Mouse (Mus musculus) embryonic facial prominence, embryonic 15.5 days (tissue): ENCODE results near the gene Cngb1. TPM values are rescaled to one million over a fixed set of nuclear protein-coding genes. Genes with fewer than 3 reads are reported as not detected.

Experiments
- ATAC-seq: fragments of 200-750 bp; cut with Nextera tagmentation; 2 replicates; pipeline ENCODE4 v1.8.0; 2017; ENCODE audit warnings: low read depth, moderate TSS enrichment; ENCODE audit not compliant: insufficient number of reproducible peaks, low FRiP score, low TSS enrichment
- H3K27ac ChIP-seq: fragments of 300-500 bp; sonication (generic); replicated peaks from 2 replicates; pipeline ENCODE4 v1.5.1; 2015; ENCODE audit warnings: mild to moderate bottlenecking, inconsistent platforms
- H3K27me3 ChIP-seq: fragments of 300-500 bp; sonication (generic); 2 replicates; pipeline ENCODE4 v1.6.1; 2015; ENCODE audit warnings: inconsistent platforms
- H3K36me3 ChIP-seq: fragments of 300-500 bp; sonication (generic); 2 replicates; pipeline ENCODE4 v1.6.1; 2015; ENCODE audit warnings: mild to moderate bottlenecking, inconsistent platforms
- H3K4me1 ChIP-seq: fragments of 300-500 bp; sonication (generic); 2 replicates; pipeline ENCODE4 v1.6.1; 2015; ENCODE audit warnings: inconsistent platforms
- H3K4me2 ChIP-seq: fragments of 300-500 bp; sonication (generic); replicated peaks from 2 replicates; pipeline ENCODE4 v1.6.1; 2015; ENCODE audit warnings: mild to moderate bottlenecking, inconsistent platforms
- H3K4me3 ChIP-seq: fragments of 300-500 bp; sonication (generic); replicated peaks from 2 replicates; pipeline ENCODE4 v1.5.1; 2015; ENCODE audit warnings: mild to moderate bottlenecking, inconsistent platforms
- H3K9ac ChIP-seq: fragments of 300-500 bp; sonication (generic); 2 replicates; pipeline ENCODE4 v1.6.1; 2015; ENCODE audit warnings: inconsistent platforms
- H3K9me3 ChIP-seq: fragments of 300-500 bp; sonication (generic); replicated peaks from 2 replicates; pipeline ENCODE4 v1.6.1; 2016; ENCODE audit warnings: inconsistent platforms
- WGBS: fragments of 180-500 bp; shearing (Covaris S2); methylation state at CpG from one replicate; pipeline ENCODE4 v1.1.7; 2015; 5-methylcytosine and 5-hydroxymethylcytosine counted together
- polyA plus RNA-seq: library from polyadenylated mRNA; unstranded; fragments of >200 nt; fragmentation: Nextera tagmentation; extraction: Ambion mirVana; gene quantifications from 2 replicates; pipeline ENCODE4 v1.2.1, GENCODE M21; 2015

Cngb1 gene
- polyA plus RNA-seq, 1 experiment from 2014 or later, result 0.94 TPM

DNA sequence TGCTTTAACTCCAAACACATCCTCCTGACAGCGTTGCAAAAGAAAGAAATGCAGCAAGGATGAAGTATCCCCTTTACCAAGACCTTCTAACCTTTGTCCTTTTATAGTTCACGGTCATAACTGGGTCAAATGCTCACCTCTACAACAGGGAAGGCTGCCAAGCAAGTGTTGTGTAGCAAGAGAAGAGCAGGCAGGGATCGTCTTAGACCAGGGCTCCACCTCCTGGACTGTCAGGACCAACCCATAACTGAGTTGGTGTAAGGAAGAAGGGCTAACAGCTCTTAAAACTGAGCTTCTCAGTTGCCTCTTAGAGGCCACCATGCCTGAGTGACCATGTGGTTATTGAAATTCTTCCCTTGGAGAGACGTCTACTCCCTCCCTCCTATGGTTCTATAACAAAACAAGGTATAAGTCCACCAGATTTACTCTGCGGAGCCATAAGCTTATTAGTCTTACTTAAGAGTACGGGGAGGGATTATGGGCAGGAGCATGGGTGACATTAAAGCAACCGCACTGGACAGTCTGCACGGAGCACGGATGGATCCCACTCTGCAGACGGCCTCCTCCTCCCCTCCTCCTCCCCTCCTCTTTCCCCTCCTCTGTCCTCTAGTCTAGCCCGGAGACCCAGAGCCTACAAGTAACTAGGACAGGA lies 90.5 kb downstream of the Cngb1 start:
- ATAC-seq, result no peak

DNA sequence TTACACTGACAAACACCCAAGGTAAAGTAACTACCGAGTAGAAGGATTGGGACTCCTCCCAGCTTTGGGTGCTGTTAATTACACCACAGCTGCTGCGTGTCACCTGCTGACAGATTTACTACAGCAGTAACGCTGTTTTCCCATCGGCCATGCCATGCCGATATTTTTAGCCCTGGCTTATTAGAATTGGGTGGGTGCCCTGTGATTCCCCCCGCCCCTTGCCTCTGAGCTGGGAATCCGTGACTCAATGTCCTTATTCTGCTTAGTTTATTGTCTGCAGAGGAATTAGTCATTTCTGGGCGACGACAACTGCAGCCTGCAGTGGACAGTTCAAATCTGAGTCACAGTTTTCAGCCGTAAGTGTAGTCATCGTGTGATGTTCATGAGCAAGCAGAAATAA lies 96.5 kb downstream of the Cngb1 start:
- H3K9me3 ChIP-seq, result no peaks in the 10 kb centered on the region
- H3K4me2 ChIP-seq, result no peak overlapping the region
- H3K9ac ChIP-seq, result no peak overlapping the region
- WGBS, result 63% methylated on average over 11 of the region's 11 CpGs
- H3K27me3 ChIP-seq, result no peaks in the 10 kb centered on the region
- H3K36me3 ChIP-seq, result no peaks in the 10 kb centered on the region
- H3K4me1 ChIP-seq, result no peaks in the 10 kb centered on the region
- no peak overlapping the region for H3K4me3 ChIP-seq
- H3K27ac ChIP-seq, result no peak overlapping the region
- no peak; the same call in 1 of the 2 replicates for ATAC-seq

More for the DNA sequence above, 90.5 kb downstream of the Cngb1 start:
- 74% methylated on average over 11 of the region's 11 CpGs for WGBS
- no peaks in the 10 kb centered on the region for H3K9me3 ChIP-seq
- no peak overlapping the region for H3K27ac ChIP-seq
- no peak overlapping the region for H3K4me2 ChIP-seq
- H3K4me3 ChIP-seq, result no peak overlapping the region
- no peaks in the 10 kb centered on the region for H3K36me3 ChIP-seq
- H3K9ac ChIP-seq, result no peak overlapping the region
- no peaks in the 10 kb centered on the region for H3K4me1 ChIP-seq
- H3K27me3 ChIP-seq, result no peaks in the 10 kb centered on the region

DNA sequence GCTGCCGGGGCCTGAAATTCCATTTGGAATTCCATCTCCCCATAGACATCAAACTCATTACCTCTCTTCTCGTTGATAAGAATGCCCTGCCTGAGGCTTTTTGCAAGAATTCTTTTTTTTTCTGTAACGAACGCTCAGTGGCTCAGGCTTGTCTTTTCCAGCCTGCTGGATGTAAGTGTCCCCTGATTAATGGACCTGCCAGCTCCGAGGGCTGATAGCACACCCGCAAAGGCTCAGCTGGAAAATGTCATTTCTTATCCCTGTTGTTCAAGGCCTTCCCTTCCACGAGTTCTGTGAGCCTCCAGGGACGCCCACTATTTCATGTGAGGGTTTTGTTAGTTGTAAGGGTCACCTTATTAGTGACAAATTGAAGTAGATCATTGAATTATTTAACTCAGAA lies 100.4 kb downstream of the Cngb1 start:
- no peak overlapping the region for H3K4me2 ChIP-seq
- no peaks in the 10 kb centered on the region for H3K27me3 ChIP-seq
- no peak overlapping the region for H3K9ac ChIP-seq
- H3K4me3 ChIP-seq, result no peak overlapping the region
- 43% methylated on average over 8 of the region's 8 CpGs for WGBS
- no peaks in the 10 kb centered on the region for H3K36me3 ChIP-seq
- no peak overlapping the region for H3K27ac ChIP-seq
- no peaks in the 10 kb centered on the region for H3K4me1 ChIP-seq
- ATAC-seq, result no peak
- H3K9me3 ChIP-seq, result no peaks in the 10 kb centered on the region

DNA sequence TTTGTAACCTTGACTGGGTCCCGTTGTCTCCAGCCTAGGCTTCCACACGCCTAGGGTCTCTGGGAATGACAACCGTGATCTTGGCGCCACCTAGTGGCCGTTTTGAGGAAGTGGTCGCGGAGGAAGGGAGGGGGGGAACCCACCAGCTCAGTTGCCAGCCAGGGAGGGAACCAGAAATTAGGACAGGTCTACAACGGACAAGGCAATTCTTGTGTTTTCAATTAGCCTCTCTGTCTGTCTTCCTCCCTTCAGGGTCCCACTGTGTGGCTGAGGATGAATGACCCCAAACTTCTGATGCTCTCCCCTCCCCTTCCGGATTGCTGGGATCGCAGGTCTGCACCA lies 102.4 kb downstream of the Cngb1 start:
- 17% methylated on average over 10 of the region's 10 CpGs for WGBS
- Histone ChIP-seq H3K9ac (no peak overlapping the region), H3K27me3 (no peaks in the 10 kb centered on the region), H3K4me2 (no peak overlapping the region), H3K9me3 (no peaks in the 10 kb centered on the region), H3K36me3 (no peaks in the 10 kb centered on the region), H3K27ac (no peak overlapping the region), H3K4me3 (no peak overlapping the region), H3K4me1 (no peaks in the 10 kb centered on the region)
- 0 out of 2 replicates have a peak, but pooled peaks have one; percentile 48 for ATAC-seq

DNA sequence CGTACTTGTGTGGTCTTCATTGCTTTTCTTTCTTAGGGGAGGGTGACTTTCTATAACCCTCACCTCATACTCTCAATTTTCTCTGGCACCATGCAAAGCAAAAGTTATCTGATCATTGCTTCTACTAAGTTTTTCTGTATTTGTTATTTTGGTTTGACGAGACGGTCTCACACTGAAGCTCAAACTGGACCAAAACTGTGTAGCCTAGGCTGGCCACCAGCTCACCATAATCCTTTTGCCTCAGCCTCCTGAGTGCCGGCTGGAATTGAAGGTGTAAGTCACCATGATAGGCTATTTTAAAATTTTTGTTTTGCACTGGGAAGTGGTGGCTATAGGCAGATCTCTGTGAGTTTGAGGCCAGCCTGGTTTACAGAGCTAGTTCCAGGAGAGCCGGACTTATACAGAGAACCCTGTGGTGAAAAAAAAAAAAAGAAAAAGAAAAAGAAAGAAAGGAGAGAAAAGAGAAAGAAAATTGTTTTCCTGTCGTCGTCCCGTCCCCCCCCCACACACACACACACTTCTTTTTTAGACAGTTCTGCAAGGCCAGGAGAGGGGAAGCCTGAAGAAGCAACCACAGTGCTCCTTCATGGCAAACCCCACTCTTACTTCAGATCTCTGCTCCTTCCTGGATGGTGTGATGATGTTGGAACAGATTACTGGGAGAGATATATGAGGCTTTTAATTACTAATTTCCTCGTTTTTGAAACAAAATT lies 102.9 kb downstream of the Cngb1 start:
- no peak overlapping the region for H3K4me3 ChIP-seq

DNA sequence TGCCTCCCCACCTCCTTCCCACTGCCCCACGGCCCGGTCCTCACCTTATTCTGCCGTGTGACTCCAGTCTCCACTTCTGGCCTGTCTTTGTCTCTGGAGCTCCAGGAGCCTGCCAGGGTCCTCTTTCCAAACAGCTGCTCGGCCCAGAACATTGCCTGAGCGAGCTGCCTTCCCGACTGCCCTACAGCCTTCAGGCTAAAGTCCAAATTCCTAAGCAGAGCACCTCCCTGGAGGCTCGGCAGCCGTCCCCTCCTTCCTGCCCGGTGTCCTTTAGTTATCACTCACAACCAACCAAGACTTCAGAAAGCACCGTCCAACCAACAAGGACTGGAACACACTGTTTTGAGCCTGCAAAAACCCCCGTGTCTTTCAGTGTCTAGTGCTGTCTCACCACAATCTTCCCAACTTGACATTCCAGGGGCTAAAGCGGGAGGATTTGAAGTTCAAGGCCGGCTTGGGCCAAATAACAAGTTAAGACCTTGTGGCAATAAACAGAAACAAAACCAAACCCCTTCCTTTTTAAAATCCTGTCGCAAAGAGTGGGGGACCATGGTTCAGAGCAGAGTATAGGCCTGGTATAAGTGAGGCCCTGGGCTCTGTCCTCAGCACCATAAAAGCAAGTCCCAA lies 103.6 kb downstream of the Cngb1 start, which contains the start of gene Kifc3:
Kifc3 (minus strand) TSS at position 164 of the 627 bp plus-strand sequence.
- H3K27ac ChIP-seq, result no peak within 1 kb of the TSS
- H3K4me3 ChIP-seq, result no peak within 1 kb of the TSS
- 43% methylated on average over 14 of the region's 14 CpGs for whole genome bisulfite sequencing
- H3K36me3 ChIP-seq, result no peaks in the 10 kb centered on the region
- H3K9ac ChIP-seq, result no peak within 1 kb of the TSS
- H3K4me2 ChIP-seq, result no peak within 1 kb of the TSS
- no peaks in the 10 kb centered on the region for H3K4me1 ChIP-seq
- ATAC-seq, result no peak
- H3K27me3 ChIP-seq, result no peaks in the 10 kb centered on the region
- no peaks in the 10 kb centered on the region for H3K9me3 ChIP-seq

More for the DNA sequence above, 102.9 kb downstream of the Cngb1 start:
- Histone ChIP-seq H3K27ac (no peak overlapping the region), H3K9me3 (no peaks in the 10 kb centered on the region), H3K36me3 (no peaks in the 10 kb centered on the region), H3K4me1 (no peaks in the 10 kb centered on the region), H3K4me2 (no peak overlapping the region), H3K27me3 (no peaks in the 10 kb centered on the region), H3K9ac (no peak overlapping the region)
- WGBS, result 47% methylated on average over 9 of the region's 9 CpGs
- no peak for ATAC-seq

DNA sequence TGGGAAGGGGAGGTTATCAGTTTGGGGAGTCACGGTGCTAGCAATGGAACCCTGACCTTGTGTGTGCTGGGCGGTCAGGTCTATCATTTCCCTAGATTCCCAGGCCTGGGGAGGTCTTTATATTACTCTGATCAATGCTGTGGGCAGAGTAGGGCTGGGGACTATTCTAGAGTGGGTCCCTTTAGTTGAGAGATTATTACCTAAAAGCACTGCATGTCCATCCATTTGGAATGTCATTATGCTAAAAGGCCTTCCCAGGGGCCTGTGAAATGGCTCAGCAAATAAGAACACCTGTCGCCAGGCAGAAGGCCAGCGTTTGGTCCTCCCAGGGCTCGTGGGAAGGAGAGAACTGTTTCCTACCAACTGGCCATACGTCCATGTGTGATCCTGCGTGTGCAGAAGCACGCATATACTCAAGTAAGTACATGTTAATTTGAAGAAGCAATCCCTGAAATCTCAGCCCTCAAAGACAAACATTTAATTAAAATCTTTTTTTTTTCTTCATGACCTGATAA lies 104.3 kb downstream of the Cngb1 start:
- 65% methylated on average over 8 of the region's 8 CpGs for WGBS
- Histone ChIP-seq H3K36me3 (no peaks in the 10 kb centered on the region), H3K4me1 (no peaks in the 10 kb centered on the region), H3K27me3 (no peaks in the 10 kb centered on the region), H3K9ac (no peak overlapping the region), H3K9me3 (no peaks in the 10 kb centered on the region), H3K27ac (no peak overlapping the region), H3K4me2 (no peak overlapping the region), H3K4me3 (no peak overlapping the region)
- no peak for ATAC-seq

DNA sequence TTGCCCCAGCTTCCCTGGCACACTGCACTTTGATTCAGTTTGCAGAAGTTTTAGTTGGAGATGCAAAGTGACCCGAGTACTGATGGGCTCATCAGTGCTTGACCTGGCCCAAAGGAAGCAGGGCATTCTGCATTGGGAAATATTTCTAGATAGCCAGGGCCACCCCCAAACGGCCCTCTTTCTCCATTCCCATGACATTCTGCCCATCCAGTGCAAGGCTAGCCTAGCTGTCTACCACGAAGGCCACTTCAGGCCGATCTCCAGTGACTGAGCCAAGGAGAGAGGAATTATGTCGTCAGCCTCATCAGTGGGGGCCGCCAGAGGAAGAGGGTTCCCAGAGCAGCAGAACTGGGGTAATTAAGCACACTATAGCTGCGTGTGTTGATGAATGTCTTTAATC lies 104.9 kb downstream of the Cngb1 start:
- Histone ChIP-seq H3K4me3 (no peak overlapping the region), H3K27ac (no peak overlapping the region), H3K4me1 (no peaks in the 10 kb centered on the region), H3K27me3 (no peaks in the 10 kb centered on the region), H3K36me3 (no peaks in the 10 kb centered on the region), H3K4me2 (no peak overlapping the region), H3K9ac (no peak overlapping the region), H3K9me3 (no peaks in the 10 kb centered on the region)
- no peak; the same call in 1 of the 2 replicates for ATAC-seq
- WGBS, result 58% methylated on average over 7 of the region's 7 CpGs

DNA sequence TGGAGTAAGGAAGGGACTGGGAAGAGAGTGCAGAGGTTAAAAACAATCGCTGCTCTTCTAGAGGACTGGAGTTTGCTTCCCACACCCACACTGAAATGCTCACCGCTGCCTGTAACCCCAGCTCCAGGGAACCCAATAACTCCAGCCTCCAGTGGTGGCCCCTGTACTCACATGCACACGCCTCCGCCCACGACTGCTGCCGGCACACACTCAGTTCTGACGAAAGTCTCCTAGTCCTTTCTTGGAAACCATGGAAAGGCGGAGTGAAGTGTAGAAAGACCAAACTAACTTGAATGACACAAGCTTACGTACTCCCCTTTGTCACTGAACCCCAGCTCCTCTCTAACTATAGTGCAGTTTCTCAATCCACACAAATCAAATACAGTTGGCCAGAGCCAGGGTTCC lies 106.4 kb downstream of the Cngb1 start:
- Histone ChIP-seq H3K4me3 (no peak overlapping the region), H3K36me3 (no peaks in the 10 kb centered on the region), H3K4me1 (no peaks in the 10 kb centered on the region), H3K4me2 (no peak overlapping the region), H3K27ac (no peak overlapping the region), H3K9me3 (no peaks in the 10 kb centered on the region), H3K27me3 (no peaks in the 10 kb centered on the region), H3K9ac (no peak overlapping the region)
- WGBS, result 64% methylated on average over 9 of the region's 9 CpGs
- no peak for ATAC-seq

DNA sequence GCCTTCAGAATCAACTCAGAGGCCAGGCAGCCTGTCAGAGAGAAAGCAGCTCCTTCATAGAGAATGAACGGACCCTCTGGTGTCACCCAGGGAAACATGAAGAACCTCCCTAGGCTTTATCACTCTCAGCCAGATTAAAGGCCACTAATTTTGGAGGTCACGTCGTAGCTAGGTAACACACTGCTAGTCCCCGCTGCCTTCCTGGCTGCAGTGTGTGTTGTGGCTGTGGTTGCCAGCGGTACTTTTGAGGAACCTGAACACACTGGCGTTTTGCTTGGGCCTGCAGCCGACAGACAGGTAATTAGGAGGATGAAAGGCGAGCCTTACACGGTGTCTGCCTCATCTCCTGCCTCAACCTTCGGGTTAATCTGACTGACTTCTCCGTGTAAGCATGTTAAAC lies 110.7 kb downstream of the Cngb1 start:
- H3K27ac ChIP-seq, result no peak overlapping the region
- H3K4me3 ChIP-seq, result no peak overlapping the region
- H3K4me2 ChIP-seq, result no peak overlapping the region
- no peaks in the 10 kb centered on the region for H3K4me1 ChIP-seq
- 59% methylated on average over 11 of the region's 11 CpGs for WGBS
- no peaks in the 10 kb centered on the region for H3K9me3 ChIP-seq
- no peak overlapping the region for H3K9ac ChIP-seq
- H3K36me3 ChIP-seq, result no peaks in the 10 kb centered on the region
- H3K27me3 ChIP-seq, result no peaks in the 10 kb centered on the region
- no peak for ATAC-seq

DNA sequence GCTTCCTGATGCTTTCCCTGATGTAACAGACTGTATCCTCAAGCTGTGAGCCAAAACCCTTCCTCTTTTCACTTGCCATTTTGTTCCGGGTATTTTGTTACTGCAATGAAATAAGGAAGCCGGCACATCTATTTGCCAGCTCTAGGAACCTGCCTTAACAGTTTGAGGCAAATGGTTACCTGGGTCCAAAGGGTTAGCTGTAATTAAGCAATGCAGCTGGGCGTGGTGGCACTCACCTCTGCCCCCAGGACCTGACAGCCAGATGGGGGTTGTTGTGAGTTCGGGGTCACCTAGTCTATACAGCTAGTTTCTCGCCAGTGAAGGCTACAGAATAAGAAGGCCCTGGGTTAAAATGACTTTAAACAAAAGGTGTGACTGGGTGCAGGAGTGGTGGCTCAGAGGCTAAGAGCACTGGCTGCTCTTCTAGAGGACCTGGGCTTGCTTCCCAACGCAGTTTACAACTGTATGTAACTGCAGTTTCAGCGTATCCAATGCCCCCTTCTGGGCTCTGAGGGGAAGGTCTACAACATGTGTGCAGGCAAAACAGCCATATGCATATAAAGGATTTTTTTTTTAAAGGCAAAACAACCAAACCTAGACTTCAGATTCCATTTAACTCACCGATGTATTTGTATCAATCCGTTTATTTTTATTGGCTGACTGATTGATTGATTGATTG lies 114.7 kb downstream of the Cngb1 start:
- Histone ChIP-seq H3K4me1 (no peaks in the 10 kb centered on the region), H3K27ac (no peak overlapping the region), H3K36me3 (no peaks in the 10 kb centered on the region), H3K9me3 (no peaks in the 10 kb centered on the region), H3K27me3 (no peaks in the 10 kb centered on the region), H3K4me2 (no peak overlapping the region), H3K9ac (no peak overlapping the region), H3K4me3 (no peak overlapping the region)
- 83% methylated on average over 9 of the region's 9 CpGs for WGBS
- ATAC-seq, result no peak
